Mouse (Mus musculus): Measurements from ENCODE around the gene Rfx8.
"Not testable (repeated sequence)": the region's sequence is repeated elsewhere in the genome, so short reads cannot be mapped to it uniquely, and the experiment has no call there.

The Rfx8 gene

GRCm38 (mm10) chr1:39694756-39695155 is 26.0 kb downstream of the Rfx8 start:
- in situ Hi-C loops (cut with MboI, MseI) = no loop called here

GRCm38 (mm10) chr1:39691974-39692373 is 28.8 kb downstream of the Rfx8 start:
- in situ Hi-C loops (cut with MboI, MseI) = no loop called here

- in situ Hi-C loops (cut with MboI, MseI) = no loop called here
Observed at GRCm38 (mm10) chr1:39691061-39691460, 29.7 kb downstream of the Rfx8 start.

GRCm38 (mm10) chr1:39688573-39688972 is 32.2 kb downstream of the Rfx8 start:
- in situ Hi-C loops (cut with MboI, MseI) = no loop called here

- in situ Hi-C loops (cut with MboI, MseI) = no loop called here
Observed at GRCm38 (mm10) chr1:39687279-39687678, 33.5 kb downstream of the Rfx8 start.

GRCm38 (mm10) chr1:39685841-39686240 is 35.0 kb downstream of the Rfx8 start:
- in situ Hi-C loops (cut with MboI, MseI) = no loop called here

- in situ Hi-C loops (cut with MboI, MseI) = loop anchor here (5.0 kb wide), 1 partner anchor 301 kb away; no protein-coding TSS in a partner anchor
Observed at GRCm38 (mm10) chr1:39681638-39682037, 39.2 kb downstream of the Rfx8 start.

- in situ Hi-C loops (cut with MboI, MseI) = loop anchor here (5.0 kb wide), 1 partner anchor 302 kb away; no protein-coding TSS in a partner anchor
Observed at GRCm38 (mm10) chr1:39680546-39680945, 40.3 kb downstream of the Rfx8 start.

- in situ Hi-C loops (cut with MboI, MseI) = no loop called here
Observed at GRCm38 (mm10) chr1:39678883-39679282, 41.9 kb downstream of the Rfx8 start.

- in situ Hi-C loops (cut with MboI, MseI) = no loop called here
Observed at GRCm38 (mm10) chr1:39676221-39676876, 44.4 kb downstream of the Rfx8 start.

GRCm38 (mm10) chr1:39672362-39673105 is 48.3 kb downstream of the Rfx8 start:
- in situ Hi-C loops (cut with MboI, MseI) = no loop called here

GRCm38 (mm10) chr1:39670211-39670935 is 50.4 kb downstream of the Rfx8 start:
- in situ Hi-C loops (cut with MboI, MseI) = no loop called here

- in situ Hi-C loops (cut with MboI, MseI) = no loop called here
Observed at GRCm38 (mm10) chr1:39666751-39667252, 54.0 kb downstream of the Rfx8 start.

GRCm38 (mm10) chr1:39664039-39664625 is 56.7 kb downstream of the Rfx8 start:
- in situ Hi-C loops (cut with MboI, MseI) = no loop called here

GRCm38 (mm10) chr1:39663050-39663449 is 57.7 kb downstream of the Rfx8 start:
- in situ Hi-C loops (cut with MboI, MseI) = no loop called here

- in situ Hi-C loops (cut with MboI, MseI) = no loop called here
Observed at GRCm38 (mm10) chr1:39656976-39657529, 63.7 kb downstream of the Rfx8 start.

- in situ Hi-C loops (cut with MboI, MseI) = not testable (repeated sequence)
Observed at GRCm38 (mm10) chr1:39654901-39655300, 65.9 kb downstream of the Rfx8 start.

GRCm38 (mm10) chr1:39653028-39653427 is 67.8 kb downstream of the Rfx8 start:
- in situ Hi-C loops (cut with MboI, MseI) = no loop called here

GRCm38 (mm10) chr1:39651241-39651548 is 69.6 kb downstream of the Rfx8 start, which contains the start of gene Creg2:
TSS of gene Creg2 (minus strand) at chr1:39651474.
- in situ Hi-C loops (cut with MboI, MseI) = no loop called here

- in situ Hi-C loops (cut with MboI, MseI) = no loop called here
Observed at GRCm38 (mm10) chr1:39650435-39651240, 70.2 kb downstream of the Rfx8 start.
